Mouse (Mus musculus) limb, embryonic 14.5 days (tissue): ENCODE results near the gene Dolpp1. TPM values are rescaled to one million over a fixed set of nuclear protein-coding genes. Genes with fewer than 3 reads are reported as not detected.

ENCODE experiments used
- ATAC-seq: fragments of 200-750 bp; cut with Nextera tagmentation; 2 replicates; pipeline ENCODE4 v1.8.0; 2017; ENCODE audit warnings: low read depth, moderate number of reproducible peaks, moderate TSS enrichment; ENCODE audit not compliant: low FRiP score
- DNase-seq: peaks from one replicate; pipeline ENCODE4 v3.0.0-alpha.2; 2015; ENCODE audit warnings: low spot score
- H3K27ac ChIP-seq: fragments of 300-500 bp; sonication (generic); replicated peaks from 2 replicates; pipeline ENCODE4 v1.5.1; 2014; ENCODE audit warnings: low read depth, mild to moderate bottlenecking, low read length, moderate library complexity, mixed read lengths
- H3K27me3 ChIP-seq: fragments of 300-500 bp; sonication (generic); 2 replicates; pipeline ENCODE4 v1.6.1; 2014; ENCODE audit warnings: low read length, mixed read lengths; ENCODE audit not compliant: control insufficient read depth, insufficient read depth
- H3K36me3 ChIP-seq: fragments of 300-500 bp; sonication (generic); 2 replicates; pipeline ENCODE4 v1.6.1; 2014; ENCODE audit warnings: mild to moderate bottlenecking, low read length, moderate library complexity, mixed read lengths; ENCODE audit not compliant: control insufficient read depth, insufficient read depth
- H3K4me1 ChIP-seq: fragments of 300-500 bp; sonication (generic); 2 replicates; pipeline ENCODE4 v1.6.1; 2014; ENCODE audit warnings: antibody characterized with exemption, low read length, mixed read lengths; ENCODE audit not compliant: control insufficient read depth, insufficient read depth
- H3K4me2 ChIP-seq: fragments of 300-500 bp; sonication (generic); replicated peaks from 2 replicates; pipeline ENCODE4 v1.6.1; 2014; ENCODE audit warnings: low read depth, mild to moderate bottlenecking, low read length, moderate library complexity; ENCODE audit not compliant: severe bottlenecking
- H3K4me3 ChIP-seq: fragments of 300-500 bp; sonication (generic); replicated peaks from 2 replicates; pipeline ENCODE4 v1.5.1; 2014; ENCODE audit warnings: low read length
- H3K9ac ChIP-seq: fragments of 300-500 bp; sonication (generic); 2 replicates; pipeline ENCODE4 v1.6.1; 2014; ENCODE audit warnings: mild to moderate bottlenecking, low read depth, low read length, moderate library complexity; ENCODE audit not compliant: severe bottlenecking
- H3K9me3 ChIP-seq: fragments of 300-500 bp; sonication (generic); 2 replicates; pipeline ENCODE4 v1.6.1; 2016; ENCODE audit warnings: low read length; ENCODE audit not compliant: control insufficient read depth
- POLR2A ChIP-seq: fragments of 200-500 bp; IDR thresholded peaks from 2 replicates; pipeline ENCODE4 v1.8.0; 2012; ENCODE audit warnings: inconsistent platforms, mild to moderate bottlenecking, moderate library complexity, borderline replicate concordance; ENCODE audit not compliant: insufficient read depth, insufficient read length; ENCODE audit errors: extremely low read depth
- WGBS: fragments of 180-500 bp; shearing (Covaris S2); extraction: QIAGEN DNeasy Blood & Tissue Kit; methylation state at CpG from one replicate; pipeline ENCODE4 v1.1.7; 2014; 5-methylcytosine and 5-hydroxymethylcytosine counted together
- polyA plus RNA-seq, 2 experiments: library from polyadenylated mRNA; depleted of rRNA in 1 of 2; stranded (reverse) in 1 of 2; unstranded in 1 of 2; fragments of >200 nt; fragmentation: Nextera tagmentation in 1 of 2; extraction: Ambion mirVana in 1 of 2; gene quantifications; 2 replicates each; pipeline versions ENCODE4 v1.2.1 to v1.2.3; 2012 to 2014

The Dolpp1 gene
- polyA plus RNA-seq, 2 experiments = 31.8 to 49.8 TPM

- ATAC-seq = peak; percentile 67
- no peak for TF ChIP-seq POLR2A
- H3K4me3 ChIP-seq = peak within 1 kb of the TSS; percentile 75
- H3K4me1 ChIP-seq = peaks cover 10% of the 10 kb centered on the region
- peak; percentile 86 for DNase-seq
- peak within 1 kb of the TSS; percentile 77 for H3K9ac ChIP-seq
- H3K27ac ChIP-seq = no peak within 1 kb of the TSS
- 3% methylated on average over 63 of the region's 73 CpGs for WGBS
- peak within 1 kb of the TSS; percentile 90 for H3K4me2 ChIP-seq
- H3K27me3 ChIP-seq = no peaks in the 10 kb centered on the region
- H3K9me3 ChIP-seq = no peaks in the 10 kb centered on the region
- peaks cover 12% of the 10 kb centered on the region for H3K36me3 ChIP-seq
Observed at GRCm38 (mm10) chr2:30358533-30359531, 33.2 kb upstream of the Dolpp1 start, which contains the start of gene Sh3glb2. Gene Sh3glb2 (minus strand): TSS chr2:30359337.

GRCm38 (mm10) chr2:30360626-30361025, 31.4 kb upstream of the Dolpp1 start:
- H3K4me1 ChIP-seq = peaks cover 22% of the 10 kb centered on the region
- no peaks in the 10 kb centered on the region for H3K9me3 ChIP-seq
- WGBS = 53% methylated on average over 10 of the region's 10 CpGs
- no peaks in the 10 kb centered on the region for H3K27me3 ChIP-seq
- H3K36me3 ChIP-seq = no peaks in the 10 kb centered on the region
- no peak overlapping the region for H3K27ac ChIP-seq
- H3K9ac ChIP-seq = no peak overlapping the region
- H3K4me3 ChIP-seq = no peak overlapping the region
- TF ChIP-seq POLR2A = no peak
- ATAC-seq = no peak
- H3K4me2 ChIP-seq = no peak overlapping the region
- no peak for DNase-seq

- peaks cover 9% of the 10 kb centered on the region for H3K36me3 ChIP-seq
- peaks cover 20% of the 10 kb centered on the region for H3K4me1 ChIP-seq
- no peak overlapping the region for H3K27ac ChIP-seq
- TF ChIP-seq POLR2A = no peak
- no peak overlapping the region for H3K9ac ChIP-seq
- H3K4me3 ChIP-seq = no peak overlapping the region
- no peak for DNase-seq
- no peak overlapping the region for H3K4me2 ChIP-seq
- 81% methylated on average over 5 of the region's 5 CpGs for WGBS
- no peaks in the 10 kb centered on the region for H3K9me3 ChIP-seq
- H3K27me3 ChIP-seq = no peaks in the 10 kb centered on the region
- ATAC-seq = no peak
Observed at GRCm38 (mm10) chr2:30362865-30363264, 29.2 kb upstream of the Dolpp1 start.

- Histone ChIP-seq H3K27me3 (no peaks in the 10 kb centered on the region), H3K4me3 (peak within 1 kb of the TSS; percentile 93), H3K9ac (peak within 1 kb of the TSS; percentile 75), H3K4me2 (peak within 1 kb of the TSS; percentile 90), H3K36me3 (peaks cover 21% of the 10 kb centered on the region), H3K4me1 (peaks cover 11% of the 10 kb centered on the region), H3K9me3 (no peaks in the 10 kb centered on the region), H3K27ac (0 out of 2 replicates have a peak within 1 kb of the TSS, but pooled peaks have one; percentile 19)
- peak; percentile 19; the same call in 1 of the 2 replicates for TF ChIP-seq POLR2A
- DNase-seq (peak; percentile 99), ATAC-seq (peak; percentile 100)
- 0% methylated on average over 52 of the region's 54 CpGs for WGBS
Observed at GRCm38 (mm10) chr2:30363773-30364650, 28.0 kb upstream of the Dolpp1 start, which contains the start of gene Miga2. Gene Miga2 (plus strand): TSS chr2:30364233.
